Mouse (Mus musculus): ENCODE measurements at regions not wholly inside any gene's neighbourhood (a gene's known extent, or its start where the extent isn't known, plus 50 kb on each side); places are given as distances from the start of the nearest gene placed in this dataset.
A peak's percentile ranks its signal among the peaks of the same experiment; 100 is the strongest.

- no peak overlapping the region for H3K4me2 ChIP-seq (ENCODE audit: low read length)
- WGBS: 68% methylated on average over 6 of the region's 6 CpGs
- H3K27me3 ChIP-seq (replicated peaks; ENCODE audit: control insufficient read depth, insufficient read depth, low read length): no peaks in the 10 kb centered on the region
- H3K9ac ChIP-seq (ENCODE audit: low read depth, low read length): no peak overlapping the region
- peaks cover 14% of the 10 kb centered on the region for H3K4me1 ChIP-seq (ENCODE audit: control insufficient read depth, insufficient read depth, low read depth, low read length)
- H3K27ac ChIP-seq (ENCODE audit: low read depth, low read length): no peak overlapping the region
- no peak for ATAC-seq
- H3K9me3 ChIP-seq (ENCODE audit: control insufficient read depth, low read length): no peaks in the 10 kb centered on the region
- H3K4me3 ChIP-seq (ENCODE audit: low read length): no peak overlapping the region
- H3K36me3 ChIP-seq (ENCODE audit: control insufficient read depth, insufficient read depth, low read length): no peaks in the 10 kb centered on the region
These were observed 187.6 kb upstream of the Bmper start for GRCm38 (mm10) chr9:23035306-23035705.

GRCm38 (mm10) chr9:23035901-23036610 is 186.8 kb upstream of the Bmper start:
- no peaks in the 10 kb centered on the region for H3K9me3 ChIP-seq (ENCODE audit: control insufficient read depth, low read length)
- peak overlapping the region; percentile 48 for H3K4me2 ChIP-seq (ENCODE audit: low read length)
- H3K4me1 ChIP-seq (ENCODE audit: control insufficient read depth, insufficient read depth, low read depth, low read length): peaks cover 14% of the 10 kb centered on the region
- H3K4me3 ChIP-seq (ENCODE audit: low read length): peak overlapping the region; percentile 2; the same call in 1 of the 2 replicates
- no peak overlapping the region for H3K27ac ChIP-seq (ENCODE audit: low read depth, low read length)
- 11% methylated on average over 16 of the region's 16 CpGs for WGBS
- no peak overlapping the region for H3K9ac ChIP-seq (ENCODE audit: low read depth, low read length)
- ATAC-seq: no peak
- H3K36me3 ChIP-seq (ENCODE audit: control insufficient read depth, insufficient read depth, low read length): no peaks in the 10 kb centered on the region
- no peaks in the 10 kb centered on the region for H3K27me3 ChIP-seq (replicated peaks; ENCODE audit: control insufficient read depth, insufficient read depth, low read length)

GRCm38 (mm10) chr9:23037513-23037914 is 185.4 kb upstream of the Bmper start:
- no peaks in the 10 kb centered on the region for H3K36me3 ChIP-seq (ENCODE audit: control insufficient read depth, insufficient read depth, low read length)
- H3K27ac ChIP-seq (ENCODE audit: low read depth, low read length): no peak overlapping the region
- no peak overlapping the region for H3K4me2 ChIP-seq (ENCODE audit: low read length)
- no peak overlapping the region for H3K9ac ChIP-seq (ENCODE audit: low read depth, low read length)
- peaks cover 14% of the 10 kb centered on the region for H3K4me1 ChIP-seq (ENCODE audit: control insufficient read depth, insufficient read depth, low read depth, low read length)
- H3K27me3 ChIP-seq (replicated peaks; ENCODE audit: control insufficient read depth, insufficient read depth, low read length): no peaks in the 10 kb centered on the region
- no peaks in the 10 kb centered on the region for H3K9me3 ChIP-seq (ENCODE audit: control insufficient read depth, low read length)
- 33% methylated on average over 9 of the region's 9 CpGs for WGBS
- no peak for ATAC-seq
- no peak overlapping the region for H3K4me3 ChIP-seq (ENCODE audit: low read length)

GRCm38 (mm10) chr9:23039588-23039987 is 183.3 kb upstream of the Bmper start:
- Histone ChIP-seq H3K27ac (ENCODE audit: low read depth, low read length) (no peak overlapping the region), H3K27me3 (replicated peaks; ENCODE audit: control insufficient read depth, insufficient read depth, low read length) (no peaks in the 10 kb centered on the region), H3K4me1 (ENCODE audit: control insufficient read depth, insufficient read depth, low read depth, low read length) (peaks cover 14% of the 10 kb centered on the region), H3K4me3 (ENCODE audit: low read length) (no peak overlapping the region), H3K36me3 (ENCODE audit: control insufficient read depth, insufficient read depth, low read length) (no peaks in the 10 kb centered on the region), H3K9ac (ENCODE audit: low read depth, low read length) (no peak overlapping the region), H3K4me2 (ENCODE audit: low read length) (no peak overlapping the region), H3K9me3 (ENCODE audit: control insufficient read depth, low read length) (no peaks in the 10 kb centered on the region)
- WGBS: 89% methylated on average over 6 of the region's 6 CpGs
- ATAC-seq: no peak

- no peak overlapping the region for H3K27ac ChIP-seq (ENCODE audit: low read depth, low read length)
- H3K36me3 ChIP-seq (ENCODE audit: control insufficient read depth, insufficient read depth, low read length): no peaks in the 10 kb centered on the region
- 65% methylated on average over 5 of the region's 5 CpGs for WGBS
- no peaks in the 10 kb centered on the region for H3K9me3 ChIP-seq (ENCODE audit: control insufficient read depth, low read length)
- no peak for ATAC-seq
- no peak overlapping the region for H3K4me3 ChIP-seq (ENCODE audit: low read length)
- peaks cover 11% of the 10 kb centered on the region for H3K4me1 ChIP-seq (ENCODE audit: control insufficient read depth, insufficient read depth, low read depth, low read length)
- no peak overlapping the region for H3K4me2 ChIP-seq (ENCODE audit: low read length)
- no peaks in the 10 kb centered on the region for H3K27me3 ChIP-seq (replicated peaks; ENCODE audit: control insufficient read depth, insufficient read depth, low read length)
- H3K9ac ChIP-seq (ENCODE audit: low read depth, low read length): no peak overlapping the region
These were observed 181.9 kb upstream of the Bmper start for GRCm38 (mm10) chr9:23041025-23041424.

- Histone ChIP-seq H3K4me3 (ENCODE audit: low read length) (no peak overlapping the region), H3K27me3 (replicated peaks; ENCODE audit: control insufficient read depth, insufficient read depth, low read length) (no peaks in the 10 kb centered on the region), H3K27ac (ENCODE audit: low read depth, low read length) (no peak overlapping the region), H3K9ac (ENCODE audit: low read depth, low read length) (no peak overlapping the region), H3K4me1 (ENCODE audit: control insufficient read depth, insufficient read depth, low read depth, low read length) (peaks cover 3% of the 10 kb centered on the region), H3K9me3 (ENCODE audit: control insufficient read depth, low read length) (no peaks in the 10 kb centered on the region), H3K36me3 (ENCODE audit: control insufficient read depth, insufficient read depth, low read length) (no peaks in the 10 kb centered on the region), H3K4me2 (ENCODE audit: low read length) (no peak overlapping the region)
- no peak for ATAC-seq
- WGBS: 60% methylated on average over 22 of the region's 22 CpGs
These were observed 181.1 kb upstream of the Bmper start for GRCm38 (mm10) chr9:23041537-23042472.

- no peak overlapping the region for H3K9ac ChIP-seq (ENCODE audit: low read depth, low read length)
- WGBS: 92% methylated on average over 4 of the region's 4 CpGs
- no peak overlapping the region for H3K4me2 ChIP-seq (ENCODE audit: low read length)
- H3K9me3 ChIP-seq (ENCODE audit: control insufficient read depth, low read length): no peaks in the 10 kb centered on the region
- no peaks in the 10 kb centered on the region for H3K27me3 ChIP-seq (replicated peaks; ENCODE audit: control insufficient read depth, insufficient read depth, low read length)
- no peaks in the 10 kb centered on the region for H3K36me3 ChIP-seq (ENCODE audit: control insufficient read depth, insufficient read depth, low read length)
- H3K4me1 ChIP-seq (ENCODE audit: control insufficient read depth, insufficient read depth, low read depth, low read length): no peaks in the 10 kb centered on the region; the same call in 1 of the 2 replicates
- H3K27ac ChIP-seq (ENCODE audit: low read depth, low read length): no peak overlapping the region
- H3K4me3 ChIP-seq (ENCODE audit: low read length): no peak overlapping the region
- no peak for ATAC-seq
These were observed 179.9 kb upstream of the Bmper start for GRCm38 (mm10) chr9:23043006-23043405.

- H3K4me3 ChIP-seq (ENCODE audit: low read length): no peak overlapping the region
- H3K4me1 ChIP-seq (ENCODE audit: control insufficient read depth, insufficient read depth, low read depth, low read length): no peaks in the 10 kb centered on the region; the same call in 1 of the 2 replicates
- no peak overlapping the region for H3K9ac ChIP-seq (ENCODE audit: low read depth, low read length)
- H3K36me3 ChIP-seq (ENCODE audit: control insufficient read depth, insufficient read depth, low read length): no peaks in the 10 kb centered on the region
- H3K27ac ChIP-seq (ENCODE audit: low read depth, low read length): no peak overlapping the region
- H3K4me2 ChIP-seq (ENCODE audit: low read length): no peak overlapping the region
- 20% methylated on average over 2 of the region's 2 CpGs for WGBS
- H3K9me3 ChIP-seq (ENCODE audit: control insufficient read depth, low read length): no peaks in the 10 kb centered on the region
- no peak for ATAC-seq
- no peaks in the 10 kb centered on the region for H3K27me3 ChIP-seq (replicated peaks; ENCODE audit: control insufficient read depth, insufficient read depth, low read length)
These were observed 177.4 kb upstream of the Bmper start for GRCm38 (mm10) chr9:23045486-23045885.

GRCm38 (mm10) chr9:23050751-23051150 is 172.1 kb upstream of the Bmper start:
- Histone ChIP-seq H3K4me2 (ENCODE audit: low read length) (no peak overlapping the region), H3K9me3 (ENCODE audit: control insufficient read depth, low read length) (no peaks in the 10 kb centered on the region), H3K27ac (ENCODE audit: low read depth, low read length) (no peak overlapping the region), H3K4me3 (ENCODE audit: low read length) (no peak overlapping the region), H3K36me3 (ENCODE audit: control insufficient read depth, insufficient read depth, low read length) (no peaks in the 10 kb centered on the region), H3K9ac (ENCODE audit: low read depth, low read length) (no peak overlapping the region), H3K27me3 (replicated peaks; ENCODE audit: control insufficient read depth, insufficient read depth, low read length) (no peaks in the 10 kb centered on the region), H3K4me1 (ENCODE audit: control insufficient read depth, insufficient read depth, low read depth, low read length) (no peaks in the 10 kb centered on the region)
- no peak for ATAC-seq
- 50% methylated on average over 2 of the region's 2 CpGs for WGBS

Data from hindbrain, embryonic 16.5 days (tissue).